Mouse (Mus musculus) MEL (cell line): Measurements from ENCODE around the gene Cdk5rap1. TPM values are rescaled to one million over a fixed set of nuclear protein-coding genes. Genes with fewer than 3 reads are reported as not detected.
"Not testable (repeated sequence)": the region's sequence is repeated elsewhere in the genome, so short reads cannot be mapped to it uniquely, and the experiment has no call there.

ENCODE experiments used
- DNase-seq: peaks from one replicate; pipeline ENCODE4 v3.0.0; 2011; ENCODE audit warnings: low read depth, low spot score
- H3K27ac ChIP-seq: 2 replicates; pipeline ENCODE4 v1.5.1; 2012; ENCODE audit warnings: low read depth, mild to moderate bottlenecking, control low read depth, low read length, moderate library complexity; ENCODE audit not compliant: control insufficient read depth
- H3K27me3 ChIP-seq, 2 experiments: fragments of 150-350 bp in 1 of 2; sonication (generic) in 1 of 2; 2 replicates each; pipeline ENCODE4 v1.6.1; 2012; ENCODE audit warnings: low read length in 2 of 2, mild to moderate bottlenecking in 2 of 2, improper control_type of control experiment in 1 of 2, moderate library complexity in 1 of 2; ENCODE audit not compliant: insufficient read depth in 2 of 2, control insufficient read depth in 1 of 2
- H3K36me3 ChIP-seq, 2 experiments: 2 replicates each; pipeline ENCODE4 v1.6.1; 2012 to 2014; ENCODE audit warnings: low read length in 2 of 2, improper control_type of control experiment in 1 of 2, inconsistent platforms in 1 of 2, mild to moderate bottlenecking in 1 of 2; ENCODE audit not compliant: insufficient read depth in 2 of 2, control insufficient read depth in 1 of 2
- H3K4me1 ChIP-seq, 2 experiments: fragments of 150-350 bp in 1 of 2; sonication (generic) in 1 of 2; 2 replicates each; pipeline ENCODE4 v1.6.1; 2012; ENCODE audit warnings: low read length in 2 of 2, improper control_type of control experiment in 1 of 2, mild to moderate bottlenecking in 1 of 2; ENCODE audit not compliant: insufficient read depth in 2 of 2, control insufficient read depth in 1 of 2
- H3K4me3 ChIP-seq, 2 experiments: fragments of 150-350 bp in 1 of 2; sonication (generic) in 1 of 2; 2 replicates each; pipeline ENCODE4 v1.5.1; 2012; ENCODE audit warnings: low read depth in 2 of 2, low read length in 2 of 2, mild to moderate bottlenecking in 2 of 2, moderate library complexity in 2 of 2, control low read depth in 1 of 2, improper control_type of control experiment in 1 of 2; ENCODE audit not compliant: control insufficient read depth in 1 of 2, insufficient read depth in 1 of 2
- H3K79me2 ChIP-seq: 2 replicates; pipeline ENCODE4 v1.6.1; 2012; ENCODE audit warnings: mild to moderate bottlenecking, low read length, moderate library complexity; ENCODE audit not compliant: control insufficient read depth, poor library complexity, insufficient read depth
- H3K9ac ChIP-seq: 2 replicates; pipeline ENCODE4 v1.6.1; 2012; ENCODE audit warnings: low read depth, mild to moderate bottlenecking, control low read depth, low read length, moderate library complexity; ENCODE audit not compliant: control insufficient read depth, poor library complexity, severe bottlenecking
- H3K9me3 ChIP-seq: fragments of 150-350 bp; sonication (generic); replicated peaks from 2 replicates; pipeline ENCODE4 v1.6.1; 2012; ENCODE audit warnings: mild to moderate bottlenecking, low read length, improper control_type of control experiment, moderate library complexity; ENCODE audit not compliant: insufficient read depth
- BHLHE40 ChIP-seq: IDR thresholded peaks from 2 replicates; pipeline ENCODE4 v1.6.1; 2012; ENCODE audit warnings: low read depth, mild to moderate bottlenecking, inconsistent platforms, low read length, improper control_type of control experiment, borderline replicate concordance
- CHD1 ChIP-seq: IDR thresholded peaks from 2 replicates; pipeline ENCODE4 v1.6.1; 2012; ENCODE audit warnings: low read depth, mild to moderate bottlenecking, inconsistent platforms, low read length, improper control_type of control experiment
- CTCF ChIP-seq, 3 experiments: IDR thresholded peaks in 2 of 3; conservative IDR thresholded peaks in 1 of 3; 2 replicates each; pipeline ENCODE4 v1.5.1; 2011 to 2012; ENCODE audit warnings: low read length in 3 of 3, low read depth in 2 of 3, mild to moderate bottlenecking in 2 of 3, improper control_type of control experiment in 1 of 3, inconsistent platforms in 1 of 3, mixed read lengths in 1 of 3, moderate library complexity in 1 of 3; ENCODE audit not compliant: control insufficient read depth in 1 of 3, insufficient read depth in 1 of 3, poor library complexity in 1 of 3, severe bottlenecking in 1 of 3
- HCFC1 ChIP-seq: IDR thresholded peaks from 2 replicates; pipeline ENCODE4 v1.6.1; 2012; ENCODE audit warnings: low read depth, mild to moderate bottlenecking, inconsistent platforms, low read length, improper control_type of control experiment, moderate library complexity
- JUND ChIP-seq: IDR thresholded peaks from 2 replicates; pipeline ENCODE4 v1.6.1; 2011; ENCODE audit warnings: low read depth, mild to moderate bottlenecking, improper control_type of control experiment, low read length
- MAX ChIP-seq: IDR thresholded peaks from 2 replicates; pipeline ENCODE4 v1.6.1; 2011; ENCODE audit warnings: low read length, improper control_type of control experiment
- MAZ ChIP-seq: IDR thresholded peaks from 2 replicates; pipeline ENCODE4 v1.6.1; 2012; ENCODE audit warnings: low read depth, mild to moderate bottlenecking, inconsistent platforms, low read length, improper control_type of control experiment
- MYB ChIP-seq: IDR thresholded peaks from 2 replicates; pipeline ENCODE4 v1.6.1; 2011; ENCODE audit warnings: mild to moderate bottlenecking, low read depth, low read length, improper control_type of control experiment
- NRF1 ChIP-seq: IDR thresholded peaks from 2 replicates; pipeline ENCODE4 v1.6.1; 2014; ENCODE audit warnings: low read depth, mild to moderate bottlenecking, inconsistent platforms, low read length, improper control_type of control experiment, moderate library complexity; ENCODE audit not compliant: poor library complexity, insufficient read depth, severe bottlenecking
- RAD21 ChIP-seq: IDR thresholded peaks from 2 replicates; pipeline ENCODE4 v1.6.1; 2011; ENCODE audit warnings: mild to moderate bottlenecking, low read depth, low read length, improper control_type of control experiment
- SIN3A ChIP-seq: IDR thresholded peaks from 2 replicates; pipeline ENCODE4 v1.6.1; 2012; ENCODE audit warnings: low read length, improper control_type of control experiment, inconsistent platforms
- SMC3 ChIP-seq: IDR thresholded peaks from 2 replicates; pipeline ENCODE4 v1.6.1; 2011; ENCODE audit warnings: low read depth, low read length, improper control_type of control experiment
- TCF12 ChIP-seq: IDR thresholded peaks from 2 replicates; pipeline ENCODE4 v1.6.1; 2014; ENCODE audit warnings: low read depth, mild to moderate bottlenecking, inconsistent platforms, low read length, improper control_type of control experiment, moderate library complexity
- USF2 ChIP-seq, 2 experiments: IDR thresholded peaks; 2 replicates each; pipeline ENCODE4 v1.6.1; 2011 to 2012; ENCODE audit warnings: improper control_type of control experiment in 2 of 2, low read length in 2 of 2, borderline replicate concordance in 1 of 2, inconsistent platforms in 1 of 2, low read depth in 1 of 2, mild to moderate bottlenecking in 1 of 2; ENCODE audit not compliant: insufficient read depth in 1 of 2
- ZC3H11A ChIP-seq: IDR thresholded peaks from 2 replicates; pipeline ENCODE4 v1.6.1; 2012; ENCODE audit warnings: low read depth, mild to moderate bottlenecking, inconsistent platforms, low read length, improper control_type of control experiment
- polyA plus RNA-seq, 2 experiments: library from polyadenylated mRNA; stranded (reverse) in 1 of 2; unstranded in 1 of 2; fragments of >175 nt in 1 of 2; fragments of >200 nt in 1 of 2; gene quantifications; 2 replicates each; pipeline versions ENCODE4 v1.2.1 to v1.2.4; 2012; ENCODE audit warnings: low replicate concordance in 2 of 2, low read depth in 1 of 2; ENCODE audit not compliant: insufficient read length in 2 of 2, insufficient read depth in 1 of 2, missing spikeins in 1 of 2
- total RNA-seq: library from RNA; depleted of rRNA; stranded (reverse); fragments of 300-350 nt; gene quantifications from 2 replicates; pipeline ENCODE4 v1.2.3, GENCODE M21; 2012

The Cdk5rap1 gene
- total and polyA plus RNA-seq, 3 experiments = 13.1 to 14.1 TPM; not detected in 1

DNA sequence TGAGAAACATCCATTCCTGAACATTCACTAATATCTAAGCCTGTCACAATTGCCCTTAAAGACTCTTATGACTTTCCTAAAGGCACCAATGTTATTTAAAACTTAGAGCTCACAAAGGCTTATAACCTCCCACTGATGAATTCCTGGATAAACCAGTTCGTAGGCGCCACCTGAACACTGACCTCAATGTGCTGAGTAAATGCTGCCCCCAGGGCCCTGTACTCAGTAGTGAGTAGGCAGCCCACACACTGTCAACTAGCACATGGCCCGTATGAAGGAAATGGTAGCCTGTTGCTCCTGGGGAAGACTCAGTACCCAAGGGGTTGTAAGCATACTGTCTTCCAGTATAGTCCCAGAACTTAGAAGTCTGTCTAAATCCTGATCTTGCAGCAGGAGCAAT, 71.0 kb downstream of the Cdk5rap1 start:
- no peaks in the 10 kb centered on the region for H3K27me3 ChIP-seq
- H3K9me3 ChIP-seq = no peaks in the 10 kb centered on the region
- no peaks in the 10 kb centered on the region for H3K36me3 ChIP-seq
- no peaks in the 10 kb centered on the region for H3K79me2 ChIP-seq
- H3K4me3 ChIP-seq = no peak overlapping the region
- DNase-seq = no peak
- TF ChIP-seq JUND (no peak), MAZ (no peak), MYB (no peak), RAD21 (no peak), HCFC1 (no peak), USF2 (IDR thresholded peaks at IDR 0.05; ENCODE audit: borderline replicate concordance in 1 of 2, insufficient read depth in 1 of 2, low read depth in 1 of 2, low read length in 2 of 2) (no peak), CHD1 (no peak)
- no peaks in the 10 kb centered on the region for H3K4me1 ChIP-seq
- no peak overlapping the region for H3K9ac ChIP-seq
- H3K27ac ChIP-seq = no peak overlapping the region

DNA sequence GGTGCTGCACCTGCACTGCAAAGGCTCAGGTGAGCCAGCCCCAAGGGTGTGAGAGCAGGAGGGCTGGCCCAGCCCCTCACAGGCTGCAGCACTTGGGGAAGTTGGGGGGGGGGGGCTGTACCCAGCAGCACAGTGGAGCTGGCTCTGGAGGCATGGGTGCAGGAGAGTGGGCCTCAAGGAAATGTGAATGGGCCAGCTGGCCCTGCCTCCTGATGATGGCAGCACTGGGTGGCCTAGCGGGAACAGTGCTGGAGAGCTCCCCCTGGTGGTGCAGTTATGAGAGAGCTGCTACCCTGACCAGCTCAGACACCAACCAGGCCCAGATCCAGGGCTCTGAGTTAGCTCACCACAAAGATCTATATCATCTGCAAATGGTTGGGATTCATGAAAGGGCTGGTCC, 72.3 kb downstream of the Cdk5rap1 start:
- TF ChIP-seq BHLHE40 (0 out of 2 replicates have a peak, but pooled peaks have one; percentile 18), SMC3 (peak; percentile 71), MAX (no peak), RAD21 (peak; percentile 44), SIN3A (no peak), MAZ (no peak), ZC3H11A (peak; percentile 27; the same call in 1 of the 2 replicates), TCF12 (no peak), NRF1 (no peak), CTCF (IDR thresholded peaks at IDR 0.05 in 2 of 3, conservative IDR thresholded peaks at IDR 0.05 in 1 of 3; ENCODE audit: control insufficient read depth in 1 of 3, insufficient read depth in 1 of 3, low read depth in 2 of 3, low read length in 3 of 3, poor library complexity in 1 of 3, severe bottlenecking in 1 of 3) (peak; percentile 83 to 98 (median 98))
- no peaks in the 10 kb centered on the region for H3K79me2 ChIP-seq
- peak; percentile 71 for DNase-seq
- no peak overlapping the region for H3K27ac ChIP-seq
- no peaks in the 10 kb centered on the region for H3K36me3 ChIP-seq
- H3K27me3 ChIP-seq = no peaks in the 10 kb centered on the region
- H3K4me3 ChIP-seq = no peak overlapping the region
- no peak overlapping the region for H3K9ac ChIP-seq
- H3K4me1 ChIP-seq = no peaks in the 10 kb centered on the region
- no peaks in the 10 kb centered on the region for H3K9me3 ChIP-seq

DNA sequence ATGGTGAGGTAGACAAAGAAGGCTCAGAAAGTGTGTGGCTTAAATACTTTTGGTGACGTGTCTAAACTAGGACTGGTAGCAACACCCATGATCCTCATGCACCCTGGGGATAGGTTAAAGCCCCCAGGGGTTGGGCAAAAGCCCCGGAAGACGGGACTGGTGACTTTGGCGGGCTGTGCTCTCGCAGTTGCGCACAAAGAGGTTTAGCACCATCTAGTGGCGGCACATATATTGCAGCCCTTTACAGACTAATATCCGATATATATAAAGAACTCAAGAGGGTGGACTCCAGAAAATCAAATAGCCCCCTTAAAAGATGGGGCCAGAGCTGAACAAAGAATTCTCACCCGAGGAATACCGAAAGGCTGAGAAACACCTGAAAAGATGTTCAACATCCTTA, 78.1 kb downstream of the Cdk5rap1 start:
- not testable (repeated sequence) for H3K27ac ChIP-seq, H3K4me3 ChIP-seq, H3K4me1 ChIP-seq, H3K79me2 ChIP-seq, H3K27me3 ChIP-seq, H3K9ac ChIP-seq, H3K36me3 ChIP-seq, DNase-seq, H3K9me3 ChIP-seq
